Mouse (Mus musculus) forebrain, embryonic 12.5 days (tissue): ENCODE measurements around the gene Qsox2. TPM values are rescaled to one million over a fixed set of nuclear protein-coding genes. Genes with fewer than 3 reads are reported as not detected.

Experiments used
- ATAC-seq: fragments of 200-750 bp; cut with Nextera tagmentation; 2 replicates; pipeline ENCODE4 v1.8.0; 2017; ENCODE audit warnings: moderate TSS enrichment; ENCODE audit not compliant: low FRiP score
- H3K27ac ChIP-seq: fragments of 300-500 bp; sonication (generic); 2 replicates; pipeline ENCODE4 v1.5.1; 2016; ENCODE audit warnings: mild to moderate bottlenecking
- H3K27me3 ChIP-seq: fragments of 300-500 bp; sonication (generic); 2 replicates; pipeline ENCODE4 v1.6.1; 2016; ENCODE audit warnings: mild to moderate bottlenecking
- H3K36me3 ChIP-seq: fragments of 300-500 bp; sonication (generic); replicated peaks from 2 replicates; pipeline ENCODE4 v1.6.1; 2016; ENCODE audit warnings: mild to moderate bottlenecking
- H3K4me1 ChIP-seq: fragments of 300-500 bp; sonication (generic); 2 replicates; pipeline ENCODE4 v1.6.1; 2016
- H3K4me2 ChIP-seq: fragments of 300-500 bp; sonication (generic); 2 replicates; pipeline ENCODE4 v1.6.1; 2016; ENCODE audit warnings: mild to moderate bottlenecking, moderate library complexity
- H3K4me3 ChIP-seq: fragments of 300-500 bp; sonication (generic); replicated peaks from 2 replicates; pipeline ENCODE4 v1.5.1; 2016; ENCODE audit warnings: mild to moderate bottlenecking
- H3K9ac ChIP-seq: fragments of 300-500 bp; sonication (generic); 2 replicates; pipeline ENCODE4 v1.6.1; 2016; ENCODE audit warnings: mild to moderate bottlenecking
- H3K9me3 ChIP-seq: fragments of 300-500 bp; sonication (generic); 2 replicates; pipeline ENCODE4 v1.6.1; 2016
- WGBS: fragments of 180-500 bp; shearing (Covaris S2); methylation state at CpG from one replicate; pipeline ENCODE4 v1.1.7; 2016; 5-methylcytosine and 5-hydroxymethylcytosine counted together
- polyA plus RNA-seq: library from polyadenylated mRNA; unstranded; fragments of >200 nt; fragmentation: Nextera tagmentation; extraction: Ambion mirVana; gene quantifications from 2 replicates; pipeline ENCODE4 v1.2.1, GENCODE M21; 2016

The Qsox2 gene
- polyA plus RNA-seq, 1 experiment from 2014 or later: 20.0 TPM

GRCm38 (mm10) chr2:26182646-26183045, 54.7 kb downstream of the Qsox2 start:
- peak; percentile 60; the same call in 1 of the 2 replicates for ATAC-seq
- H3K27ac ChIP-seq: no peak overlapping the region
- 19% methylated on average over 6 of the region's 6 CpGs for WGBS

GRCm38 (mm10) chr2:26177189-26177588, 60.1 kb downstream of the Qsox2 start:
- ATAC-seq: no peak
- H3K27ac ChIP-seq: no peak overlapping the region
- 66% methylated on average over 2 of the region's 2 CpGs for WGBS
- H3K36me3 ChIP-seq: no peaks in the 10 kb centered on the region
- H3K4me3 ChIP-seq: no peak overlapping the region
- 0 out of 2 replicates have a peak, but pooled peaks cover 1% of the 10 kb centered on the region for H3K27me3 ChIP-seq
- no peaks in the 10 kb centered on the region for H3K9me3 ChIP-seq
- no peak overlapping the region for H3K9ac ChIP-seq
- H3K4me1 ChIP-seq: no peaks in the 10 kb centered on the region; the same call in 1 of the 2 replicates
- H3K4me2 ChIP-seq: no peak overlapping the region

More at GRCm38 (mm10) chr2:26182646-26183045, 54.7 kb downstream of the Qsox2 start:
- no peaks in the 10 kb centered on the region for H3K36me3 ChIP-seq
- no peak overlapping the region for H3K4me2 ChIP-seq
- H3K4me1 ChIP-seq: no peaks in the 10 kb centered on the region
- H3K27me3 ChIP-seq: peaks cover 24% of the 10 kb centered on the region; the same call in 1 of the 2 replicates
- no peak overlapping the region for H3K9ac ChIP-seq
- H3K9me3 ChIP-seq: no peaks in the 10 kb centered on the region
- H3K4me3 ChIP-seq: no peak overlapping the region

- H3K27ac ChIP-seq: no peak overlapping the region
- H3K27me3 ChIP-seq: no peaks in the 10 kb centered on the region
- no peak overlapping the region for H3K9ac ChIP-seq
- no peaks in the 10 kb centered on the region; the same call in 1 of the 2 replicates for H3K4me1 ChIP-seq
- H3K36me3 ChIP-seq: no peaks in the 10 kb centered on the region
- 56% methylated on average over 5 of the region's 5 CpGs for WGBS
- no peak for ATAC-seq
- no peak overlapping the region for H3K4me3 ChIP-seq
- no peaks in the 10 kb centered on the region for H3K9me3 ChIP-seq
- no peak overlapping the region for H3K4me2 ChIP-seq
These were observed 60.6 kb downstream of the Qsox2 start for GRCm38 (mm10) chr2:26176731-26177130.

GRCm38 (mm10) chr2:26175191-26175590, 62.1 kb downstream of the Qsox2 start:
- Histone ChIP-seq H3K4me1 (no peaks in the 10 kb centered on the region; the same call in 1 of the 2 replicates), H3K9me3 (no peaks in the 10 kb centered on the region), H3K36me3 (no peaks in the 10 kb centered on the region), H3K27me3 (no peaks in the 10 kb centered on the region), H3K4me2 (no peak overlapping the region), H3K9ac (no peak overlapping the region), H3K4me3 (no peak overlapping the region), H3K27ac (no peak overlapping the region)
- no peak for ATAC-seq
- 50% methylated on average over 4 of the region's 4 CpGs for WGBS

- Histone ChIP-seq H3K27ac (no peak overlapping the region), H3K9ac (no peak overlapping the region), H3K4me1 (peaks cover 18% of the 10 kb centered on the region), H3K27me3 (no peaks in the 10 kb centered on the region), H3K9me3 (no peaks in the 10 kb centered on the region), H3K4me3 (no peak overlapping the region), H3K36me3 (no peaks in the 10 kb centered on the region), H3K4me2 (no peak overlapping the region)
- WGBS: 75% methylated on average over 2 of the region's 2 CpGs
- no peak for ATAC-seq
These were observed 65.2 kb downstream of the Qsox2 start for GRCm38 (mm10) chr2:26172166-26172565.

GRCm38 (mm10) chr2:26170376-26170775, 66.9 kb downstream of the Qsox2 start:
- H3K9me3 ChIP-seq: no peaks in the 10 kb centered on the region
- no peaks in the 10 kb centered on the region for H3K36me3 ChIP-seq
- H3K4me3 ChIP-seq: no peak overlapping the region
- WGBS: 45% methylated on average over 2 of the region's 2 CpGs
- peaks cover 18% of the 10 kb centered on the region for H3K4me1 ChIP-seq
- H3K9ac ChIP-seq: no peak overlapping the region
- H3K27ac ChIP-seq: no peak overlapping the region
- no peak overlapping the region for H3K4me2 ChIP-seq
- no peak for ATAC-seq
- H3K27me3 ChIP-seq: no peaks in the 10 kb centered on the region

- 0 out of 2 replicates have a peak, but pooled peaks have one; percentile 17 for ATAC-seq
- Histone ChIP-seq H3K4me1 (peaks cover 18% of the 10 kb centered on the region), H3K27ac (no peak overlapping the region), H3K4me3 (no peak overlapping the region), H3K9ac (no peak overlapping the region), H3K36me3 (no peaks in the 10 kb centered on the region), H3K4me2 (no peak overlapping the region), H3K9me3 (no peaks in the 10 kb centered on the region), H3K27me3 (no peaks in the 10 kb centered on the region)
- WGBS: 42% methylated on average over 11 of the region's 11 CpGs
These were observed 68.3 kb downstream of the Qsox2 start for GRCm38 (mm10) chr2:26168843-26169579.

GRCm38 (mm10) chr2:26166890-26167289, 70.4 kb downstream of the Qsox2 start:
- ATAC-seq: no peak
- no peak overlapping the region for H3K27ac ChIP-seq
- no peak overlapping the region for H3K4me3 ChIP-seq
- no peak overlapping the region for H3K9ac ChIP-seq
- H3K9me3 ChIP-seq: no peaks in the 10 kb centered on the region
- H3K4me1 ChIP-seq: peaks cover 18% of the 10 kb centered on the region
- 90% methylated on average over 3 of the region's 3 CpGs for WGBS
- H3K27me3 ChIP-seq: no peaks in the 10 kb centered on the region
- H3K4me2 ChIP-seq: no peak overlapping the region
- H3K36me3 ChIP-seq: no peaks in the 10 kb centered on the region

Other genes starting within 250 kb of the Qsox2 start
- gene Ubac1, start 215.8 kb downstream of the Qsox2 start, polyA plus RNA-seq: 86.7 and 88.6 TPM in 2 replicates
- 8.4 and 11.0 TPM in 2 replicates for gene Nacc2, start 114.3 kb downstream of the Qsox2 start, polyA plus RNA-seq
- 0.15 TPM in 1 of 2 replicates, not detected in the other for gene Lhx3, start 29.2 kb downstream of the Qsox2 start, polyA plus RNA-seq
- gene Ccdc187, start 57.0 kb upstream of the Qsox2 start, polyA plus RNA-seq: 0.34 and 0.45 TPM in 2 replicates
- gene Gpsm1, start 78.0 kb upstream of the Qsox2 start, polyA plus RNA-seq: 102 and 108 TPM in 2 replicates
- 34.5 and 36.3 TPM in 2 replicates for gene Dnlz, start 114.6 kb upstream of the Qsox2 start, polyA plus RNA-seq
- 1.3 TPM in 2 replicates for gene Card9, start 123.4 kb upstream of the Qsox2 start, polyA plus RNA-seq
- 34.3 and 38.9 TPM in 2 replicates for gene Snapc4, start 143.1 kb upstream of the Qsox2 start, polyA plus RNA-seq
- gene Entr1, start 151.8 kb upstream of the Qsox2 start, polyA plus RNA-seq: 167 and 173 TPM in 2 replicates
- 120 and 123 TPM in 2 replicates for gene Pmpca, start 151.8 kb upstream of the Qsox2 start, polyA plus RNA-seq
- 29.2 and 30.6 TPM in 2 replicates for gene Inpp5e, start 171.7 kb upstream of the Qsox2 start, polyA plus RNA-seq
- gene Sec16a, start 207.7 kb upstream of the Qsox2 start, polyA plus RNA-seq: 30.0 and 33.9 TPM in 2 replicates